Mouse (Mus musculus) adrenal gland, postnatal 10 days (tissue): ENCODE results near the gene B4galt3. TPM values are rescaled to one million over a fixed set of nuclear protein-coding genes. Genes with fewer than 3 reads are reported as not detected.

Experiments
- DNase-seq: peaks from one replicate; pipeline ENCODE4 v3.0.0; 2021; ENCODE audit warnings: mixed read lengths
- total RNA-seq, 2 experiments: library from RNA; stranded (reverse); gene quantifications; 2 replicates each; pipeline ENCODE4 v1.2.3; 2021

B4galt3 gene
- total RNA-seq, 2 experiments from 2014 or later: 28.9 to 34.7 TPM

- peak; percentile 38 for DNase-seq
Measured at GRCm38 (mm10) chr1:171263185-171263611, 6.9 kb upstream of the B4galt3 start.

- DNase-seq: no peak
Measured at GRCm38 (mm10) chr1:171263666-171264461, 6.3 kb upstream of the B4galt3 start.

GRCm38 (mm10) chr1:171265971-171266744 is 4.0 kb upstream of the B4galt3 start:
- DNase-seq: no peak

- no peak for DNase-seq
Measured at GRCm38 (mm10) chr1:171268341-171268740, 1.8 kb upstream of the B4galt3 start.

GRCm38 (mm10) chr1:171270573-171270900 is 409 bp downstream of the B4galt3 start:
- DNase-seq: no peak

GRCm38 (mm10) chr1:171271196-171271595 is 1.1 kb downstream of the B4galt3 start:
- DNase-seq: no peak

- no peak for DNase-seq
Measured at GRCm38 (mm10) chr1:171271622-171272021, 1.5 kb downstream of the B4galt3 start.

- DNase-seq: no peak
Measured at GRCm38 (mm10) chr1:171272086-171272485, 2.0 kb downstream of the B4galt3 start.

- DNase-seq: no peak
Measured at GRCm38 (mm10) chr1:171274171-171274570, 4.0 kb downstream of the B4galt3 start.

- DNase-seq: no peak
Measured at GRCm38 (mm10) chr1:171275144-171275734, 5.1 kb downstream of the B4galt3 start.

GRCm38 (mm10) chr1:171276110-171276748 is 6.1 kb downstream of the B4galt3 start:
- no peak for DNase-seq

- no peak for DNase-seq
Measured at GRCm38 (mm10) chr1:171277736-171278135, 7.6 kb downstream of the B4galt3 start.

GRCm38 (mm10) chr1:171278436-171278835 is 8.3 kb downstream of the B4galt3 start:
- peak; percentile 0 for DNase-seq

- DNase-seq: peak; percentile 0
Measured at GRCm38 (mm10) chr1:171279012-171279705, 9.0 kb downstream of the B4galt3 start.

GRCm38 (mm10) chr1:171279721-171280120 is 9.6 kb downstream of the B4galt3 start:
- DNase-seq: peak; percentile 0

- DNase-seq: peak; percentile 45
Measured at GRCm38 (mm10) chr1:171280250-171280915, 10.3 kb downstream of the B4galt3 start.

GRCm38 (mm10) chr1:171280916-171281527 is 10.9 kb downstream of the B4galt3 start, which contains the start of gene Ppox:
Ppox (minus strand) TSS chr1:171281186.
- peak; percentile 91 for DNase-seq

GRCm38 (mm10) chr1:171281528-171281923 is 11.4 kb downstream of the B4galt3 start:
- DNase-seq: peak; percentile 91

- peak; percentile 13 for DNase-seq
Measured at GRCm38 (mm10) chr1:171282086-171282805, 12.1 kb downstream of the B4galt3 start.
